Mouse (Mus musculus): ENCODE results near the gene Ip6k1.

GRCm38 (mm10) chr9:108049016-108049455 is 46.7 kb downstream of the Ip6k1 start, which contains the start of gene Gmppb:
- no peak for TF ChIP-seq NRF1 (IDR thresholded peaks at IDR 0.05; ENCODE audit: insufficient read depth, low read depth, low read length, poor library complexity, severe bottlenecking)
- no peak for TF ChIP-seq MEF2A (IDR thresholded peaks at IDR 0.05; ENCODE audit: extremely low read depth, insufficient replicate concordance, low read depth, low read length, poor library complexity, severe bottlenecking)
- no peak; the same call in 1 of the 2 replicates for TF ChIP-seq USF1 (IDR thresholded peaks at IDR 0.05; ENCODE audit: low read depth, low read length)
- no peak for TF ChIP-seq CTCF (IDR thresholded peaks at IDR 0.05 in 2 of 3, conservative IDR thresholded peaks at IDR 0.05 in 1 of 3; ENCODE audit: control insufficient read depth in 1 of 3, insufficient read depth in 1 of 3, low read depth in 2 of 3, low read length in 3 of 3, poor library complexity in 1 of 3, severe bottlenecking in 1 of 3)
- no peak for TF ChIP-seq MAFK (IDR thresholded peaks at IDR 0.05; ENCODE audit: borderline replicate concordance, low read depth, low read length)
- no peak for TF ChIP-seq RAD21 (IDR thresholded peaks at IDR 0.05; ENCODE audit: low read depth, low read length)

All from MEL (cell line).